Mouse (Mus musculus): Measurements from ENCODE around the gene Tmem202. TPM values are rescaled to one million over a fixed set of nuclear protein-coding genes. Genes with fewer than 3 reads are reported as not detected.

The Tmem202 gene
- total RNA-seq (2022), result under 1 TPM; 0.40 to 0.91 (median 0.79) TPM

DNA sequence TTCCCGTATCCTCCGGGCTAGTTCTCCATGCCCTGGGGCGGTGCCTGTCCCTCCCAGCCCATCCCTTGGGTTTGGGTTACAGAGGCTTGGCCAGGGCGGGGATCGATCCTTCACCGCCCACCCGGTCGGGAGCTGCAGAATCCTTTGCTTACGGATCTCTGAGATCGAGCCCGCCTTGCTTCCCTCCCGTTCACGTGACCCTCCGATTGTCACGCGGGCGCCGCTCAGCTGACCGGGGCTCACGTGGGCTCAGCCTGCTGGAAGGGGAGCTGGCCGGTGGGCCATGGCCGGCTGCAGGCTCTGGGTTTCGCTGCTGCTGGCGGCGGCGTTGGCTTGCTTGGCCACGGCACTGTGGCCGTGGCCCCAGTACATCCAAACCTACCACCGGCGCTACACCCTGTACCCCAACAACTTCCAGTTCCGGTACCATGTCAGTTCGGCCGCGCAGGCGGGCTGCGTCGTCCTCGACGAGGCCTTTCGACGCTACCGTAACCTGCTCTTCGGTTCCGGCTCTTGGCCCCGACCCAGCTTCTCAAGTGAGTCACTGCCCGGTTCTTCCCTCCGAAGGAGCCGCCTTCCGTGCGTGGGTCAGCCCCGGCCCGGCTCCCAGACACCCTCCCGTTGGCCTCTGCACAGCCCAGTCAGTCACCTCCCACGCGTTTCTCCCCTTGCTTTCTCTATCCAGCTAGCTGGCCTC is at the start of gene Tmem202, which contains the start of gene Hexa:
Tmem202 (minus strand) TSS at position 407 of the 697 bp plus-strand sequence.
Hexa (plus strand) TSS at position 100 of the 697 bp plus-strand sequence.
- peak; percentile 81 for DNase-seq (ENCODE audit: low spot score)

DNA sequence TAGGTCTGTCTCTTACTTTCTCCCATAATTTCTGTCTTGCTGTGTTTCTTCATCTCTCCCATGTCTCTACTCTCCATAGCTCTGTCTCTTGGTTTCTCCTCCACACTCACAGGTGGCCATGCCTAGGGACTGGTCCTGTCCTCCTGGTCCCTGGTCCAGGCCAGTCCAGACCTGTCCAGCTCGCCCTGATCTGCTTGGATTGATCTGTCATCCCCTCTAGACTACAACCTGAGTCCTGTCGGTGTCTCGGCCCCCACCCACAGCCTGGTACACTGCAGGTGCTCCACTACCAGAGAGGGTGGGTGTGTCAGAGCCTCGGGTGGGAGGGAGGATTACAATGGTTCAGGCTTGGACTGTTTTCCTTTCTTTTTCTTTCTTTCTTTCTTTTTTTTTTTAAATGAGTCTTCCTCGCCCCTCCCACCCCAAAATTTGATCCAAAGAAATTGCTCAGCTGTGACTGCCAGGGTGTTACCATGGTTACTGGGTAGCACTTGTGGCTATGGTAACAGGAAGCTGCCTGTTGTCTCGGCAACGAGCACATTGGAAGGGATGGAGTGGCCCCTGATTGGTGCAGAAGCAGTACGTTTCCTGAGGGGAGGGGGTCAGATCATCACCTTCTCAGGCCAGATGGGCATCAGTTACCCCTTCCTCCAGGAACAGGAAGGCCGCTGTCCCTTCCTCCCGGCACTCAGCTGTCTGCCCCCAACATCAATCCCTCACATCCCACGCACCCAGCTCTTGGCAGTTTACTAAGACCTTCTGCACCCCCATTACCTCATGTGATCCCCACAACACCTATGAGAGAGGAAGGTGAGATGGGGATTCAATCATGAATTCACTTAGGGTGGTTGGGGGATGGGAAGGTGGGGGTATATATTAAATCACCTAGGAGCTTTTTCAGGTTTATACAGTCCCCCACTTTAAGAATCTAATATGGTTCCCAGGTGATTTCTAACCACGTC is 49.3 kb upstream of the Tmem202 start:
- DNase-seq (ENCODE audit: low spot score), result no peak

DNA sequence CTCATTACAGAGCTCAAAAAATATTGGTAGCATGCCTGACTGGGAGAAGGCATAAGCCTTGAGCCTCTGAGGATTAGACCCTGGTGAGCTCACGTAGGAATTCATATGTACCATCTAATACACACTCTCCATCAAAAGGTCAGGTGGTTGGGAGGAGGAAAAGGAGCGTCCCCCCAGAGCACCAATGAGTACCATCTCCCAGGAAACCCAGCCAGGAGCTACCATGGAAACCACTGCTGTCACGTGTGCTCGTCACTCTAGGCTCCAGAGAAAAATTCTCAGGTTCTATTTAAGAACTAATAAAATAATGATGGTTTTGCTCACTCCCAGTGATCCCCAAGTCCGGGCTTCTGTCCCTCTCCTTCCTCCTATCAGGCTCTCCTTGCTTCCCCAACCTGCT is 48.6 kb upstream of the Tmem202 start:
- DNase-seq (ENCODE audit: low spot score), result no peak

DNA sequence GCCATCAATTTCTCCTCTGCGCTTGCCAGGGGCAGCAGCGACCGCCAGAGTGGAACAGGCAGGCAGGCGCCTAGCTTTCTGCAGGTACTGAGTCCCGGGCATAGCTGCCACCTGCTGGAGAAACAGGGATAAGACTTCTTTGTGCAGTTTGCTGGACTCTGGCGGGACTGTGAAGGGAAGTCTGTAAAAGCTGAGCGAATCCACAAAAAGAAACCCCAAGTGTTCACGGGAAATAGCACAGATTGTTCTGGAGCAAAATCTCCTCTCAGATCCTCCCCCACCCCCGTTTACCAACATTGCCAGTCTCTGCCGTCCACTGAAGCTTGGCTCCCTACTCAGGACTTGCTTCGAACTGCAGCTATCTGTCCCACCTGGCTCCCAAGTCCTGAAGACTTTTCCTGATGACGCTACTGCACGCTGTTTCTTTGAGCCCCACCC is 45.2 kb upstream of the Tmem202 start:
- DNase-seq (ENCODE audit: low spot score), result peak; percentile 78

GRCm38 (mm10) chr9:59578505-59578867 is 38.8 kb upstream of the Tmem202 start:
- DNase-seq (ENCODE audit: low spot score), result no peak

- DNase-seq (ENCODE audit: low spot score), result peak; percentile 34
Observed at GRCm38 (mm10) chr9:59577844-59578504, 38.3 kb upstream of the Tmem202 start, which contains the start of gene Celf6. TSS of gene Celf6 (plus strand) at chr9:59577917.

DNA sequence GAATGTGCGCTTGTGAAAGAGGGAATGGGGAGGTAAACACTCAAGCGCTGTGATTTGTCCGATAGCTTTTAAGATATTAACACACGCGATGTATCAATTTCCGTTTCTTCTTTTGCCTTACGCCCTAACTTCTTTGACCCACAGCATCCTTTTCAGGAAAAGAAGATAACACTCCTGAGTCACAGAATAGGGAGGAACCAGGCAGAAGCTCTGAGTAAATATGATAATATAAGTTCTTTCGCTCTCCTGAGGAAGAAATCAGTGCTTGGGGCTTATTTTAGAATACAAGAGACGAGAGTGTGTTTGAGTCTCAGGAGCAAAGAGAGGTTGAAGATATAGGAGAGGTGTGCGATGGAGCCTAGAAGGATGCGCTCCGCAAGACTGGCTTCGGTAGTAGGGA is 37.8 kb upstream of the Tmem202 start:
- DNase-seq (ENCODE audit: low spot score), result no peak

DNA sequence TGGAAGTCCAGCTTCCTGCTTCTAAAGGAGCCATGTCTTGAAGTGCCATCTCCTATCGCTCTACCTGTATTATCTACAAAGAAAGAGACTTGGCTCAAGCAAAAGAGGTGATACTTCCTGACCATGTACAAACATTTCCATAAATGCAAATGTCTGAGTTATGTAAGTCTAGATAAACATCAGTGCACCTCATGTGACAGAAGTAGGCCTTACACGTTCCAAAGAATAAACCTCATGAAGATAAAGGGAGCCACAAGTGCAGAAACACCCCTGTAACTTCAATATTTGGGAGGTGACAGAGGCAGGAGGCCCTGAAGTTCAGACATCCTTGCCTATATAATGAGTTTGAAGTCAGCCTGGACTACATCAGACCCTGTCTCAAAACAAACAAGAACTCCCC is 32.2 kb upstream of the Tmem202 start:
- DNase-seq (ENCODE audit: low spot score), result no peak

DNA sequence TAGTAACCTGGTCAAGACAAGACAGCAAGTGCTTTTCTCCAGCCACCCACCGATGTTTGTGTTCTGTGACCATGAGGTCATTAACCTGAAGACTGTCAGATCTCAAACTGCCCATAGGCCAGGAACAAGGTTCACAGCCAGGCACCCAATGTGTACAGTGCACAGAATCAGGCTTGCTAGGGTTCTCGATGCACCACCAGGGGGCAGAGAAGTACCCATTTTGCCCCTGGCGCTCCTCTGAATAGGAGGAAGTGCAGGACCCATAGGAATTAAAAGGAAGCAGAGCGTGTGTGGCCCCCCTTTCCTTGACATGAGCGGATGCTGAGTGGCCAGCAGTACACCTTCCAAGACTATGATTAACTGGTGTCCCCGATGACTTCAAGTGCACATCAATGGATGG is 27.5 kb upstream of the Tmem202 start:
- peak; percentile 61 for DNase-seq (ENCODE audit: low spot score)

DNA sequence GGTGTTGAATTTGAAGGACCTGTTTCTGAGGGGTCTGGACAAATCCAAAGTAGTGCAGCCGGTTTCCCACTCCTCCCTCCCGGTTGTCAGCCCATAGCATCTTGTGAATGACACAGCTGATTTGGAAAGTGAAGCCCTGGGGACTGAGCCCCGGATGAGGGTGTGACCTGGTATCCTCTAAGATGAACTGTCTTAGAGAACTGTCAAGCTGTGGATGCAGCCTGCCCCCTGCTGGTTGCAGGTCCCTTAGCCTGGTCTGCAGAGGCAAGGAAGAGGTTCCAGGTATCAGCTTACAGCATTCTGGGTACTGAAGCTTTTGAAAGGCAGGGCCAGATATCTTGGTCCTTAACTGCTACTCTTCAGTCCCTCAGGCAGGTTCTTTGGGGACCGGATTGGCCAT is 26.0 kb upstream of the Tmem202 start:
- peak; percentile 68 for DNase-seq (ENCODE audit: low spot score)

DNA sequence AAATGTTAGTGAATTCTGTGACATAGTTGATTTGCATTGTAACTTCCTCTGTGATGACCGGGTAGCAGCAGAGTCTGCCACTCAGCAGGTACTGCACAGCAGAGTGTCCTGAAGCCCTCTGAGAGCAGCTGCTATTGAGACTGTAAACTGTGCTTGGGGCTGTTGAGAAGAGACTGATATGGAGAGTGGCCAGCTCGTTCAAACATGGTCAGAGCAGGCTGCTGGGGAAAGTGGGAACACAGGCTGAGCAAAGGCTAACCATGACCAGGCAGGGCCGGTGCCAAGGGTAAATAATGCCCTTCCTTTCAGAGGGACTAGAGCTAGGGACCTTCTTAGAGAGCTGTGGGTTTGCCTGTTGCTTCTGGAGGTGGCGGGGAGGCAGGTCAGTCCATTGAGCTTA is 14.1 kb upstream of the Tmem202 start:
- DNase-seq (ENCODE audit: low spot score), result no peak

GRCm38 (mm10) chr9:59552610-59553009 is 13.0 kb upstream of the Tmem202 start:
- DNase-seq (ENCODE audit: low spot score), result no peak

GRCm38 (mm10) chr9:59551620-59552031 is 12.0 kb upstream of the Tmem202 start:
- DNase-seq (ENCODE audit: low spot score), result no peak

GRCm38 (mm10) chr9:59551017-59551416 is 11.4 kb upstream of the Tmem202 start:
- DNase-seq (ENCODE audit: low spot score), result no peak

DNA sequence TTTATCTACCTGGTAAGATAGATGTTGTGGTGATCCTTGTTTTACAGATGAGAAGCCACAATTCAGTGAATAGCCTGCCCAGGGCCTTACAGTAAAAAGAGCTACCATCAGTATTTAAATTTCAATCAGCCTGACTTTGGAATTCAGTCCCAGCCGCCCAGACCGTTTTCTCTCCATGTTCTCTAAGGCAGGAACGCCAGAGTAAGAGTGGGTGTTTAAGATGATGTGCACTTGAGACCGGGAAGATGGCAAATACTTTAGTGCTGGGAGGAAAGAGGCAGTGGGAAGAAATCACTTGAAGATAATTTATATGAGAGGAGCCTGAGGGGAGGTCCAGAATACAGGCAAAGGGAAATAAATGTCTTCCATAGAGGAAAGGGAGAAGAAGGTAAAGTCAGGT is 10.4 kb upstream of the Tmem202 start:
- DNase-seq (ENCODE audit: low spot score), result no peak

- no peak for DNase-seq (ENCODE audit: low spot score)
Observed at GRCm38 (mm10) chr9:59548961-59549487, 9.4 kb upstream of the Tmem202 start.

- DNase-seq (ENCODE audit: low spot score), result no peak
Observed at GRCm38 (mm10) chr9:59547869-59548268, 8.2 kb upstream of the Tmem202 start.

GRCm38 (mm10) chr9:59544739-59545138 is 5.1 kb upstream of the Tmem202 start:
- no peak for DNase-seq (ENCODE audit: low spot score)

- no peak for DNase-seq (ENCODE audit: low spot score)
Observed at GRCm38 (mm10) chr9:59542766-59543324, 3.2 kb upstream of the Tmem202 start.

DNA sequence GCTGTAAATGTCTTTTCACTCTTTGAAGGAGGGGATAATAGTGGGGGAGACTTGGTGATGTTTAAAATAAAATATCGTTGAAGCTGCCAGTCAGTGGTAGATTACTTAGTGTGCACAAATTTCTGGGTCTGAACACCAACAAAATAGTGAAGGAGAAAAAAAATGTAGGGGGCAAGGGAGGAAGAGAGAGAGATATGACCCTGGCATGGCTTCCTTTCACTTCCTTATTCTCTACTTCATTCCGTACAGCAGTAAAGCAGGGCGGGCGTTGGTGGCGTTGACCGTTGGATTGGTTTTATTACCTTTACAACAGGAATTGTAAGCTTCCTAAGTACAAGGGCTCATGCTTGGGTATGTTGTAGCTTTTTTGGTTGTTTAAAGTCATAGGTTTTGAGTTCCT is 2.0 kb upstream of the Tmem202 start:
- DNase-seq (ENCODE audit: low spot score), result no peak

GRCm38 (mm10) chr9:59537651-59538050 is 2.0 kb downstream of the Tmem202 start:
- no peak for DNase-seq (ENCODE audit: low spot score)
